Mouse (Mus musculus) midbrain, embryonic 15.5 days (tissue): ENCODE results near the gene Olfm3. TPM values are rescaled to one million over a fixed set of nuclear protein-coding genes. Genes with fewer than 3 reads are reported as not detected.

Experiments used
- ATAC-seq: fragments of 200-750 bp; cut with Nextera tagmentation; replicated peaks from 2 replicates; pipeline ENCODE4 v1.8.0; 2017; ENCODE audit warnings: moderate TSS enrichment
- H3K27ac ChIP-seq: fragments of 300-500 bp; sonication (generic); 2 replicates; pipeline ENCODE4 v1.5.1; 2015; ENCODE audit warnings: mild to moderate bottlenecking, inconsistent platforms
- H3K27me3 ChIP-seq: fragments of 300-500 bp; sonication (generic); replicated peaks from 2 replicates; pipeline ENCODE4 v1.6.1; 2015; ENCODE audit warnings: inconsistent platforms
- H3K36me3 ChIP-seq: fragments of 300-500 bp; sonication (generic); replicated peaks from 2 replicates; pipeline ENCODE4 v1.6.1; 2015; ENCODE audit warnings: inconsistent platforms
- H3K4me1 ChIP-seq: fragments of 300-500 bp; sonication (generic); 2 replicates; pipeline ENCODE4 v1.6.1; 2015; ENCODE audit warnings: inconsistent platforms
- H3K4me2 ChIP-seq: fragments of 300-500 bp; sonication (generic); 2 replicates; pipeline ENCODE4 v1.6.1; 2015; ENCODE audit warnings: inconsistent platforms, mild to moderate bottlenecking, moderate library complexity
- H3K4me3 ChIP-seq: fragments of 300-500 bp; sonication (generic); 2 replicates; pipeline ENCODE4 v1.5.1; 2015; ENCODE audit warnings: mild to moderate bottlenecking, inconsistent platforms
- H3K9ac ChIP-seq: fragments of 300-500 bp; sonication (generic); 2 replicates; pipeline ENCODE4 v1.6.1; 2015; ENCODE audit warnings: mild to moderate bottlenecking, inconsistent platforms
- H3K9me3 ChIP-seq: fragments of 300-500 bp; sonication (generic); 2 replicates; pipeline ENCODE4 v1.6.1; 2016; ENCODE audit warnings: inconsistent platforms
- WGBS: fragments of 180-500 bp; shearing (Covaris S2); methylation state at CpG from one replicate; pipeline ENCODE4 v1.1.7; 2015; ENCODE audit warnings: mixed read lengths; 5-methylcytosine and 5-hydroxymethylcytosine counted together
- polyA plus RNA-seq: library from polyadenylated mRNA; unstranded; fragments of >200 nt; fragmentation: Nextera tagmentation; extraction: Ambion mirVana; gene quantifications from 2 replicates; pipeline ENCODE4 v1.2.1, GENCODE M21; 2015

Gene Olfm3
- polyA plus RNA-seq, 1 experiment from 2014 or later, result 16.9 TPM

- no peak overlapping the region for H3K27ac ChIP-seq
- no peaks in the 10 kb centered on the region for H3K4me1 ChIP-seq
- no peaks in the 10 kb centered on the region for H3K27me3 ChIP-seq
- no peak overlapping the region for H3K4me3 ChIP-seq
- no peak overlapping the region for H3K4me2 ChIP-seq
- ATAC-seq, result no peak
- no peaks in the 10 kb centered on the region for H3K9me3 ChIP-seq
- H3K9ac ChIP-seq, result no peak overlapping the region
- 65% methylated on average over 4 of the region's 4 CpGs for WGBS
- H3K36me3 ChIP-seq, result no peaks in the 10 kb centered on the region
These were observed 58.6 kb downstream of the Olfm3 start for GRCm38 (mm10) chr3:114962316-114963083.

DNA sequence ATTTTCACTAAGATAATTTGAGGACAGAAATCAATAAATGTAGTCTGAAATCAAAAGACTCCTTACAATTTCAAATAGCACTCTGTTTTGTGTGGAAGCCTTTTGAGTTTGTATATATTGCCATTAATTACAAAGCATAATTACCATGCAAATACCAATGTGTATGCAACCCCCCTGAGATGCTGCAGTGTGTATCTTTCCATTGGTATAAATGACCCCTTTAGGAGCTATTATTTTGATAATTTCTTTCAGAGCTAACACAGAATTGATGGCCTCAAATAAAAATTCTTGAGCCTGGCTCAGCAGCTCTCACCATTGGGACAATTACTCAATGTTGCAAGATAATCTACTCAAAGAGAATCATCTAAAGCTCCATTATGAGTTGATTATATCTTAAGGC is 67.3 kb downstream of the Olfm3 start:
- Histone ChIP-seq H3K27me3 (no peaks in the 10 kb centered on the region), H3K9ac (no peak overlapping the region), H3K4me2 (no peak overlapping the region), H3K9me3 (no peaks in the 10 kb centered on the region), H3K4me3 (no peak overlapping the region), H3K36me3 (no peaks in the 10 kb centered on the region), H3K27ac (no peak overlapping the region), H3K4me1 (no peaks in the 10 kb centered on the region)
- ATAC-seq, result no peak

GRCm38 (mm10) chr3:114972522-114972921 is 68.6 kb downstream of the Olfm3 start:
- Histone ChIP-seq H3K36me3 (no peaks in the 10 kb centered on the region), H3K4me3 (no peak overlapping the region), H3K9ac (no peak overlapping the region), H3K9me3 (no peaks in the 10 kb centered on the region), H3K27me3 (no peaks in the 10 kb centered on the region), H3K27ac (no peak overlapping the region), H3K4me2 (no peak overlapping the region), H3K4me1 (no peaks in the 10 kb centered on the region)
- 53% methylated on average over 1 of the region's 1 CpGs for WGBS
- peak; percentile 76; the same call in 1 of the 2 replicates for ATAC-seq

DNA sequence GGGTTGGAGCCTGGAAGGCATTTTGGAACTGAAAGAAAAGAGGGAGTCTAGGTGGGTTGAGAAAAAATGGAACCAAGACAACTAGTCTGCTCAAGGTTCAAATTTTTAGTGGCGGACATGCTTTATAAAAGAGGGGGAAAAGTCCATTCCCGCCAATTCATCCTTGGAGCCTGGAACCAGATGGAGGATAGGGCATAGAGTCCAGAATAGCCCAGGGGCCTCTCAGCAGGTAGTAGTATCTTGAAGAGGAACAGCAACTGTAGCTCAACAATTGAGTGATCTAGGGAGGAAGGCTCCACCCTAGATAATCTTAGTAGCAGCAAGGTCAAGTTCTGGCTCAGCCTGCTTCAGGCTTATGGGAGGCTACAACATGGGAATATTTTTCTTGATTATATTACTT is 87.0 kb downstream of the Olfm3 start:
- no peaks in the 10 kb centered on the region for H3K27me3 ChIP-seq
- H3K4me2 ChIP-seq, result no peak overlapping the region
- H3K9ac ChIP-seq, result no peak overlapping the region
- ATAC-seq, result no peak
- WGBS, result 96% methylated on average over 2 of the region's 2 CpGs
- no peaks in the 10 kb centered on the region for H3K4me1 ChIP-seq
- H3K9me3 ChIP-seq, result no peaks in the 10 kb centered on the region
- H3K36me3 ChIP-seq, result no peaks in the 10 kb centered on the region
- H3K4me3 ChIP-seq, result no peak overlapping the region
- H3K27ac ChIP-seq, result no peak overlapping the region

- no peak overlapping the region for H3K4me2 ChIP-seq
- H3K4me1 ChIP-seq, result no peaks in the 10 kb centered on the region
- H3K36me3 ChIP-seq, result no peaks in the 10 kb centered on the region
- ATAC-seq, result no peak
- H3K4me3 ChIP-seq, result no peak overlapping the region
- no peaks in the 10 kb centered on the region for H3K27me3 ChIP-seq
- H3K9me3 ChIP-seq, result no peaks in the 10 kb centered on the region
- WGBS, result 78% methylated on average over 1 of the region's 1 CpGs
- no peak overlapping the region for H3K9ac ChIP-seq
- no peak overlapping the region for H3K27ac ChIP-seq
These were observed 92.1 kb downstream of the Olfm3 start for GRCm38 (mm10) chr3:114995956-114996355.

- H3K36me3 ChIP-seq, result no peaks in the 10 kb centered on the region
- H3K27ac ChIP-seq, result no peak overlapping the region
- H3K4me3 ChIP-seq, result no peak overlapping the region
- H3K4me1 ChIP-seq, result no peaks in the 10 kb centered on the region
- H3K27me3 ChIP-seq, result no peaks in the 10 kb centered on the region
- ATAC-seq, result no peak
- H3K9me3 ChIP-seq, result no peaks in the 10 kb centered on the region
- WGBS, result 87% methylated on average over 3 of the region's 3 CpGs
- H3K4me2 ChIP-seq, result no peak overlapping the region
- no peak overlapping the region for H3K9ac ChIP-seq
These were observed 123.7 kb downstream of the Olfm3 start for GRCm38 (mm10) chr3:115027560-115027959.

- H3K9me3 ChIP-seq, result no peaks in the 10 kb centered on the region
- H3K36me3 ChIP-seq, result no peaks in the 10 kb centered on the region
- H3K9ac ChIP-seq, result no peak overlapping the region
- H3K27ac ChIP-seq, result no peak overlapping the region
- no peaks in the 10 kb centered on the region for H3K27me3 ChIP-seq
- H3K4me3 ChIP-seq, result no peak overlapping the region
- no peaks in the 10 kb centered on the region for H3K4me1 ChIP-seq
- H3K4me2 ChIP-seq, result no peak overlapping the region
- no peak for ATAC-seq
- WGBS, result 91% methylated on average over 1 of the region's 1 CpGs
These were observed 124.2 kb downstream of the Olfm3 start for GRCm38 (mm10) chr3:115028046-115028445.

GRCm38 (mm10) chr3:115028611-115029010 is 124.7 kb downstream of the Olfm3 start:
- no peaks in the 10 kb centered on the region for H3K9me3 ChIP-seq
- ATAC-seq, result no peak
- no peak overlapping the region for H3K4me3 ChIP-seq
- H3K4me1 ChIP-seq, result no peaks in the 10 kb centered on the region
- no peaks in the 10 kb centered on the region for H3K27me3 ChIP-seq
- WGBS, result 80% methylated on average over 1 of the region's 1 CpGs
- no peak overlapping the region for H3K9ac ChIP-seq
- no peaks in the 10 kb centered on the region for H3K36me3 ChIP-seq
- H3K4me2 ChIP-seq, result no peak overlapping the region
- no peak overlapping the region for H3K27ac ChIP-seq

DNA sequence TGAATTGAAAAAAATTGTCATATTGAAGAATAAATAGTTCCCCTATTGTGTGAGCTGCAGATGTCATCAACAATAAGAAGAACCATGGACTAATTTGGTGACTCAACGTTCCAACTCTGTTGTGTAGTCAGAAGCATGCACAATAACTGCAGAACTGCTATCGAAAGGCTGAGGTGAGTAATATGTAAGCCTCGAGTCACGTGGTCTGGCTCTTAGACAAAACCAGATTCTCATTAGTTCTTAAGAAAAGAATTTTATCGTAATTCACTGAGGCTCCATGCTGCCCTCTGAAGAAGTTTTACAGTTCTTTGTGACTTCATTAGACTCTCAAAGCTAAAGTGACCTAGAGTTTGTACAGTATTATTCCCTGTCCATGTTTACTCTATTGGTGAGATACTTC is 145.2 kb downstream of the Olfm3 start:
- ATAC-seq, result no peak
- WGBS, result 90% methylated on average over 5 of the region's 5 CpGs
- H3K9ac ChIP-seq, result no peak overlapping the region
- H3K4me1 ChIP-seq, result no peaks in the 10 kb centered on the region
- H3K36me3 ChIP-seq, result no peaks in the 10 kb centered on the region
- H3K27me3 ChIP-seq, result no peaks in the 10 kb centered on the region
- H3K4me2 ChIP-seq, result no peak overlapping the region
- H3K9me3 ChIP-seq, result no peaks in the 10 kb centered on the region
- no peak overlapping the region for H3K27ac ChIP-seq
- H3K4me3 ChIP-seq, result no peak overlapping the region

DNA sequence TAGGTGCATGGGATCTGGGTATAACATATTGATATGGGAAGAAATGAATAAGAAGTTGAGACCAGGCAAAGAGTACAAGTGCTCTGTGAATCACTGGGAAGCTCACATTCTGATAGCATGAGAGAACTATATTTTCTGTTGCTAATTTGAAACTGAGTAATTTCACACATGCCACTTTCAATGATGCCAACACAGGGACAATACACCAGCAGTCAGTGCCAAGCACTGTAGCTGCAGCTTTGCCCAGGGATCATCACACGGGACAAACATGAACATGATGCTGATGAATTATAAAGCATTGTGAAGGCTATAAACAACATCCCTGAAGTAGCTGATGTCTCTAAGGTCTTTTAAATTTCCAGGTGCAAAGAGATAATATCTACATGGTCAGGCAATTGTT is 161.0 kb downstream of the Olfm3 start:
- no peak overlapping the region for H3K9ac ChIP-seq
- no peak overlapping the region for H3K4me3 ChIP-seq
- H3K27me3 ChIP-seq, result no peaks in the 10 kb centered on the region
- ATAC-seq, result no peak
- no peak overlapping the region for H3K4me2 ChIP-seq
- no peak overlapping the region for H3K27ac ChIP-seq
- H3K36me3 ChIP-seq, result no peaks in the 10 kb centered on the region
- H3K9me3 ChIP-seq, result no peaks in the 10 kb centered on the region
- no peaks in the 10 kb centered on the region for H3K4me1 ChIP-seq
- 81% methylated on average over 1 of the region's 1 CpGs for WGBS

GRCm38 (mm10) chr3:115080428-115081181 is 176.7 kb downstream of the Olfm3 start:
- Histone ChIP-seq H3K4me3 (no peak overlapping the region), H3K4me1 (peaks cover 6% of the 10 kb centered on the region; the same call in 1 of the 2 replicates), H3K9me3 (no peaks in the 10 kb centered on the region), H3K36me3 (no peaks in the 10 kb centered on the region), H3K27ac (no peak overlapping the region), H3K4me2 (no peak overlapping the region), H3K27me3 (no peaks in the 10 kb centered on the region), H3K9ac (no peak overlapping the region)
- 40% methylated on average over 12 of the region's 12 CpGs for WGBS
- ATAC-seq, result 0 out of 2 replicates have a peak, but pooled peaks have one; percentile 39

GRCm38 (mm10) chr3:115081371-115081770 is 177.5 kb downstream of the Olfm3 start:
- no peak overlapping the region for H3K4me3 ChIP-seq
- no peak overlapping the region for H3K9ac ChIP-seq
- 33% methylated on average over 2 of the region's 2 CpGs for WGBS
- no peak overlapping the region for H3K27ac ChIP-seq
- H3K9me3 ChIP-seq, result no peaks in the 10 kb centered on the region
- H3K27me3 ChIP-seq, result no peaks in the 10 kb centered on the region
- peaks cover 6% of the 10 kb centered on the region; the same call in 1 of the 2 replicates for H3K4me1 ChIP-seq
- no peak for ATAC-seq
- no peak overlapping the region for H3K4me2 ChIP-seq
- H3K36me3 ChIP-seq, result no peaks in the 10 kb centered on the region

DNA sequence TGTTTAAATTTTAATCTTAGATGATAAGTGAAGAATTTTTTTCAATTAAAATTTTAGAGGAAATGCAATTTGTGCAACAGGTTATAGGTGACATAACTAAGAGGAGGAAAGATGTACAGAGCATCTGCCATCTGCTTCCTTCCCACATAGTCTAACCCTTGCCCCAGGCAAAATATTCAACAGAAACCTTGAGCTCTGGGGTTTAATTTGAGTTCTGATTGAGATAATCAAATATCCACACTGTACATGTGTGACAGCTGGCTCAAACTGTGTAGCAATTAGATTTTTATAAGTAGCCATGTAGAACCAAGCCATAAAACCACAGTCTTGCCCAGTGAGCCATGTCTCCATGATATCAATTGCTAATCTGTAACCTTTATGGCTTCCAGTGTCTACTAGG is 179.1 kb downstream of the Olfm3 start:
- no peaks in the 10 kb centered on the region for H3K9me3 ChIP-seq
- H3K4me2 ChIP-seq, result no peak overlapping the region
- no peak for ATAC-seq
- no peak overlapping the region for H3K4me3 ChIP-seq
- H3K27me3 ChIP-seq, result no peaks in the 10 kb centered on the region
- peaks cover 6% of the 10 kb centered on the region; the same call in 1 of the 2 replicates for H3K4me1 ChIP-seq
- H3K27ac ChIP-seq, result no peak overlapping the region
- no peak overlapping the region for H3K9ac ChIP-seq
- no peaks in the 10 kb centered on the region for H3K36me3 ChIP-seq
